Mouse (Mus musculus): ENCODE data around the gene 1700025G04Rik. TPM values are rescaled to one million over a fixed set of nuclear protein-coding genes. Genes with fewer than 3 reads are reported as not detected.

Gene 1700025G04Rik
- 10 to 100 TPM; 49.0 to 83.7 (median 64.8) TPM for total RNA-seq (2022)

GRCm38 (mm10) chr1:152090018-152090553 is at the start of gene 1700025G04Rik:
TSS of gene 1700025G04Rik (minus strand) at chr1:152090125.
- peak; percentile 83 for DNase-seq

DNA sequence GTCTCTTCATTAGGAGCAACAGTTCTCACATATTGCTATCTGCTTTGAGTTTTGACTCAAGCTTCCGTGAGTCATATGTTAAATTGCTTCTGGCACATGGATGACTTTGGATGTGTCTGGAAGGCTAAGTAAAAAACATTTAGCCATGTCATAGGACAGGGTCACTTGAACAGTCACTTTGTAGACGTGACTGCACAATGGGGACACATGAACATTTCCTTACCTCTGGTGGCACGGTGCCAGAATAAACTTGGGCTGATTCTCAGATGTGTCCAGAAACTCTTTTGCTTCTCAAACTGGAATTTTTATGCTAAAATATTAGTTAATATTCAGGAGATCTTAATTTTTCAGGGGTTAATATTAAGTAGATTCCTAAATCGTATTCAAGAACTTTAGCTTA is 49.6 kb upstream of the 1700025G04Rik start:
- DNase-seq: peak; percentile 14

- DNase-seq: no peak
Measured at GRCm38 (mm10) chr1:152130029-152130727, 40.3 kb upstream of the 1700025G04Rik start.

DNA sequence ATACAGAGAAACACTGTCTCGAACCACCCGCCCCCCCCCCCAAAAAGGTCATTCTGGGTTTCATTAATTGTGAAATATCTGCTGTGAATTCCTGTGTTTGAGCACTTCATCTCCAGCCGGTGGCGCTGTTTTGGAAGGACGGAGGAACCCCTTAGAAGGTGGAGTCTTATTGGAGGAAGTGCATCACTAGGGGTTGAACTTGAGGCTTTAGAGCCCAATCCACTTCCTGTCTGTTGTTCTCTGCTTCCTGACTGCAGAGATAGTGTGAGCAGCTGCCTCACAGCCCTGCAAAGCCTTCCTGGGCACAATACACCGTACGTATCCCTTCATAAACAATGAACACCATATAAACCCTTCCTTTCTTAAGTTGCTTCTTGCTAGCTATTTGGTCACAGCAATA is 35.5 kb upstream of the 1700025G04Rik start:
- DNase-seq: no peak

DNA sequence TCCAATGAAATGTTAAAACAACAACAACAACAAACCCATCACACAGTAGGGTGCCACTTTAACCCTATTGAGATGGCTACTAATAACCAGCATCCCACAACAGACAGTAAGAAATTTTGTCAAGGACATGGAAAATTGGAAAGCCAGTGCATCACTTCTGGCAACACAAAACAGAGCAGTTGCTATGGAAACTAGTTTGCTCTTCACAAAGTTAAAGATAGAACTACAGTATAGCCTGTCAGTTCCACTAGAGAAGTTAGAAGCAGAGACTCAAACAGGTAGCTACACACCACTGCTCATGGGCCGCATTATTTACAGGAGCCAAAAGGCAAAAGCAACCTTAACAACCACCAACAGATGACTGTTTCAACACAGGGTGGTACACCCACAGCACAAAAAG is 20.2 kb upstream of the 1700025G04Rik start:
- DNase-seq: no peak

DNA sequence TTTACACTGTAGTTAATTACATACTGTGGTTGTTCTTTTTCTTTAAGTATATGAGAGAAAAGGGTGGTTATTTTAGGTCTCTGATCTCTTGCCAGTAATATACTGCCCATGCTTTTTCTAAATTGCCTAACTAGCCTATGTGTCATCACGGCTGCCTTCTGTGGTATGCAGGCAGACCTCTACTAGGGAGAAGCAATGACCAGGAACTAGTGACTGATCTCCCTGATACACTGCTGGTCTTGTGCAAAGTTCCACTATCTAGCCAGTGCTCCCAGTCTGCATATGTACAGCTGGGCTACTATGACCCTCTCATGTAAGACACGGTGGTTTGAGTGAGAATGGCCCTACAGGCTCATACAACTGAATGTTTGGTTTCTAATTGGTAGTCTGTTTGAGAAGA is 16.2 kb upstream of the 1700025G04Rik start:
- DNase-seq: no peak

DNA sequence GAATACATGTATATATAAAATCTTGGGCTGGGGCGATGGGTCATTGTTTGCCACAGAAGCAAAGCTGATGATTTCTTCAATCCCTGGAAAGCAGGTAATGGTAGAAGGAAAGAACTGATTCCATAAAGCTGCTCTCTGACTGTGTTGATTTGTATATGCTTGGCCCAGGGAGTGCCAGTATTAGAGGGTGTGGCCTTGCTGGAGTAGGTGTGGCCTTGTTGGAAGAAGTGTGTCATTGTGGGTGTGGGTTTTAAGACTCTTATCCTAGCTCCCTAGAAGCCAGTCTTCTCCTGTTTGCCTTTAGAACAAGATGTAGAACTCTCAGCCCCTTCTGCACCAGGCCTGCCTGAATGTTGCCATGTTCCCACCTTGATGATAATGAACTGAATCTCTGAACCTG is 15.3 kb upstream of the 1700025G04Rik start:
- DNase-seq: no peak

GRCm38 (mm10) chr1:152101746-152102145 is 11.8 kb upstream of the 1700025G04Rik start:
- DNase-seq: no peak

- no peak for DNase-seq
Measured at GRCm38 (mm10) chr1:152096045-152096444, 6.1 kb upstream of the 1700025G04Rik start.

DNA sequence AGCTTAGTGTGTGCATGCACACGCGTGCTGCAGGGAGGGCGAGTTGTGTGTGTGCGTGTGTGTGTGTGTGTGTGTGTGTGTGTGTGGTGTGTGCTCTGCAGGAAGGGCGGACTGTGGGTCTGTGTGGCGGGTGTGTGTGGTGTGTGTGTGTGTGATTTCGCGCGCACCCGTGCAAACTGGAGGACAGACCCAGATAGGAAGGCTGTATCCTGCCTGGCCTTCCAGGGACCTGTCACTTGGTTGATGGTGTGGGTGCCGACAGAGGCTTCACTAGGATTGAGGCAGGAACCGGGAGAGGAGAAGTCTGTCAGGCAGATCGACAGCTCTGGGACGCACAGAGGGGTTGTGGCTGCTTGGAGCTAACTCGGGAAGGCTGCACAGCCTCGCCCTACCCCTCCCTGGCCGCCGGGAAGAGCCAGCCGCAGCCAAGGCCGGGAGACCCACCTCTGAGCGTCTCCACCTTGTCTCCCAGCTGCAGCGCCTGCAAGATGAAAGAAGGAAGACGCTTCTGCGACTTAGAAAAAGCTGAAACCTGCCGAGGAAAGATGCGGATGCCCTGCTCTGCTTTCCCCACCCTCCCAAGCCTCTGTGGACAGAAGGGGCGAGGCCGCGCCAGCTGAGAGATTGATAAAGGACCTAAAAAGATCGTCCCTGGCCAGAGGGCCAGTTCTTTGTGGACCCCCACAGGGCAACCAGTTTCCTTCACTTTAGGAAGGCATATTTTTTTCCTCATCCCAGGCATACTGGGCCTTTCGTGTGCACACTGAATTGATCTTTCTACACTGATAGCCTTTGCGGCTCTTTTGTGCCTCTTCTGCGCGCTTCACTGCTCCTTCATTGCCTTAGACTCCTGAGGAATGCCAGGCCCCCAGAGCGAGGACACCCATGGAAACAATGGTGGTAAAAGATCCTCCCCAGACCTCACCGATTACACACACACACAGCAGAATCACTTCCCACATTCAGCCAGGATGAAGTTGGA is 930 bp upstream of the 1700025G04Rik start:
- peak; percentile 45 for DNase-seq

DNA sequence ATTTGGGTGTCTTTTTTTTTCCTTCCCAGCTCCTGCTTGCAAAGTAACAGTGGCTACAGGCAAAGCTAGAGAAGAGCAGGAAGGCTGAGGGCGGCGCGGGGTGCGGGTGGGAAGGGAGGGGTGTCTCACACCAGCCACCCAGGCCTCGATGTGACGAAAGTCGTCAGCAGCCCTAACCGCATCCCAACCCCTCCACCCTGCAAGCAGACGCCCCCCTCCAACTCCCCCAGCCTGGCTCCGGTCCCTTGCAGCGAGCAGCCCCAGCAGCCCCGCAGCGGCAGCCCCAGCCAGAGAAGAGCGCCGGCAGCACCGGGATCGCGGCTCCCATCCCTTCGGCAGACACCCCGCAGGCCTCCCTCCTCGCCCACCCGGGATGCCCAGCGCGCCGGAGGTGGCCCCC is 399 bp downstream of the 1700025G04Rik start:
- peak; percentile 23 for DNase-seq

GRCm38 (mm10) chr1:152088791-152089401 is 1.0 kb downstream of the 1700025G04Rik start:
- peak; percentile 43 for DNase-seq

- no peak for DNase-seq
Measured at GRCm38 (mm10) chr1:152088030-152088429, 1.9 kb downstream of the 1700025G04Rik start.

DNA sequence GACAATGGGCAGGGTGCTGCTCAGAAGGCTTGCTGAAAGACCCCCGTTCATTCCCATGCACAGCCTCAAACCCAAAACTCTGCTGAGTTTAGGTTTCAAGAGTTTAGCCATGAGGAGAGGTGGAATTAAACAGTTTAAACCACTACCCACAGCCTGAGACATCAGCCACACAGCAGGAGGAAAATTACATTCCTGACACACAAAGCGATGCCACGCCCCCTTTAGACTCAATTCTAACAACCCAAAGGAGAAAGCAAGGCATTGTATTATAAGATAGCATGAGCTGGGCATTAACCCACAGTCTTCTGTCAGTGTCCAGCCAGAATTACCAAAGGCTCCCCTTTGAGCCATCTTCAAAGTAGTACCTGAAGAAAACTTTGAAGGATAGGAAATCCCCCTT is 3.0 kb downstream of the 1700025G04Rik start:
- DNase-seq: no peak

DNA sequence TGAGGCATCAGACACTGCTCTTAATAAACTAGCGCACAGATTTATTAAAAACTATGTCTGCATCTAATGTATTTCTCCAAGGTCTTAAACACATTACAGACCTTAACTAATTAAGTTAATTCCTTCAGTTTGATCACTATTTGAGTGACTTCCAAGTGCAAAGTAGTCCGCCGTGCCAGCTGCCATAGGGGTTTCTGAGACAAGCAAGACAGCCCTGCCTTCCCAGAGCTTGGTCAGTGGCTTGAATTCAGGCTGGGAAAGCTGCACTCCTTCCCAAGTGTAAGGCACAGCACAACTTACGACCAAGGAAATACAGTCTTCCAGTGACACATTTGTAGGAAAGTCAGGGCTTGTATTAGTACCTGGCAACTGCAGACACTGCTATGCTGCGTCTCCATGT is 4.4 kb downstream of the 1700025G04Rik start:
- no peak for DNase-seq

DNA sequence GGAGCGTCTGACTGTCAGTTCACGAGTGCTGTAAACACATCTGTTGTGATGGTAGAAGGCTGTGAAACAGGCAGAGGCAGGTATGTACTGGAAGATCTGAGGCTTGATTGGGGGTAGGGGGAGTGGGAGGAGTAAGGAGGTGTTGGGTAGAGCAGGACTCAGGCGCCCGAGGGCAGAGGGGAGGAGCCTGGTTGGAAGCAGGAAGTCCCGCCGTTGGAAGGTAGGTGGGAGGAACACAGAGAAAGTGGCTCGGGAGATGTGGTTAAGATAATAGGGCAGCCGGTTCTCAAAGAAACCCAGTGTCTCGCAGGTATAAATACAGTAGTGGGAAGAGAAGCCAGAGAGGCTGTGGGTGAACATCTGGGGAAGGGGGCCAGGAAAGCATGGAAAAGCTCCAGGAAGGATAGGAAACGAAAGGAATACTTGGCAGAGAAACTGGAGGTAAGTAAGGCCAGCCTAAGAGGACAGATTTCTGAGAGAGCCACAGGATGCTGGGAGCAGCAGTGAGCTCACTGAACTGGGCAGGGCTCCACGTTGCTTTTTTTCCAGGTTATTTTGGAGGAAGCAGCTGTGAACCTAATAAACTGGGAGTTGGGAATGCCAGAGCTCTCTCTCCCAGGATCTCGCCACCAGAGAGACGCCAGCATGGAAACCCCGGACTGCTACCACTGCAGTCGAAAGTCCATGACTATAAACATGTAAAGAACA is 5.1 kb downstream of the 1700025G04Rik start:
- no peak for DNase-seq

GRCm38 (mm10) chr1:152081954-152082711 is 7.8 kb downstream of the 1700025G04Rik start:
- DNase-seq: no peak

DNA sequence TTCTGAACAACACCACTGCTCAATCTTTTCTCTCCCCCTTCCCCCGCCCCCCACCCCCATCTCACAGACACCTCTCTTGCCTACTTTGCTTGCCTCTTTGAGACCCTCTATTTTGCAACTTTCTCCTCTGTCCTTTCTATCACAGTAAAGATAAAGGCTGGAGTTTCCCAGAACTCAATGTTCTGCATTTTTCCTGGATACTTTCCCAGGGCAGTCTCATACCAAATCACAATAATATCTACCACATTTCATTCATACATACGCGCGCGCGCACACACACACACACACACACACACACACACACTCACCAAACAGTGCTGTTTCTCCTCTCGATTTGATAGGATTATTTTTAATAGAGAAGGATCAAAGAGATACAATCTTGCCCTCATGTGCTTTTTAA is 8.8 kb downstream of the 1700025G04Rik start:
- DNase-seq: no peak

DNA sequence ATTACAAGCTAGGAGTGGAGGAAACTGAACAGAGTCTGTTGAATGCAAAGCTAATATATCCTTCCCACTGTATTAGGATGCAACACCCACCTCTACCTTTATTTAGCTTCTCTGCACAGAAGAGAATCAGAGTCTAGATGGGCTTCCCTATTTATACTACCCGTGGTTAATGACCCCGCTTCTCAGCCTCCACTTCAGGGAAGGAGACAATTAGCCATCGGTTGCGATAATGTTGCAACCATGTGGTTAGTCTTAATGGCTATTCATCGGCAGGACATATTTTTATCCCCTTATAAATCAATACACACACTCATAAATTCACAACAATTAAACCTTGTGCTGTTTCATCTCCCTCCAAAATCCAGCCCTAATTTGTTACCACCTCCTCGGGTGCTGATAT is 9.7 kb downstream of the 1700025G04Rik start:
- DNase-seq: no peak

- DNase-seq: no peak
Measured at GRCm38 (mm10) chr1:152077171-152077715, 12.7 kb downstream of the 1700025G04Rik start.

Measured in adrenal gland, adult 8-10 months (tissue).